Mouse (Mus musculus) midbrain, postnatal 0 days (tissue): Measurements from ENCODE around the gene Tiparp. TPM values are rescaled to one million over a fixed set of nuclear protein-coding genes. Genes with fewer than 3 reads are reported as not detected.

ENCODE experiments used
- ATAC-seq: fragments of 200-750 bp; cut with Nextera tagmentation; 2 replicates; pipeline ENCODE4 v1.8.0; 2017; ENCODE audit warnings: moderate number of reproducible peaks, mild to moderate bottlenecking, moderate TSS enrichment, moderate library complexity; ENCODE audit not compliant: low FRiP score
- DNase-seq: peaks from one replicate; pipeline ENCODE4 v3.0.0-alpha.2; 2015; ENCODE audit warnings: low spot score
- H3K27ac ChIP-seq: fragments of 300-500 bp; sonication (generic); 2 replicates; pipeline ENCODE4 v1.5.1; 2014; ENCODE audit warnings: low read depth, mild to moderate bottlenecking, low read length, mixed read lengths
- H3K27me3 ChIP-seq: fragments of 300-500 bp; sonication (generic); 2 replicates; pipeline ENCODE4 v1.6.1; 2014; ENCODE audit warnings: low read length, control low read depth, mixed read lengths; ENCODE audit not compliant: insufficient read depth
- H3K36me3 ChIP-seq: fragments of 300-500 bp; sonication (generic); 2 replicates; pipeline ENCODE4 v1.6.1; 2014; ENCODE audit warnings: low read length, control low read depth, mixed read lengths; ENCODE audit not compliant: insufficient read depth
- H3K4me1 ChIP-seq: fragments of 300-500 bp; sonication (generic); 2 replicates; pipeline ENCODE4 v1.6.1; 2014; ENCODE audit warnings: mild to moderate bottlenecking, control low read depth, antibody characterized with exemption, low read length, mixed read lengths; ENCODE audit not compliant: insufficient read depth
- H3K4me2 ChIP-seq: fragments of 300-500 bp; sonication (generic); 2 replicates; pipeline ENCODE4 v1.6.1; 2014; ENCODE audit warnings: low read depth, mild to moderate bottlenecking, low read length, mixed read lengths; ENCODE audit not compliant: poor library complexity, severe bottlenecking
- H3K4me3 ChIP-seq: fragments of 300-500 bp; sonication (generic); 2 replicates; pipeline ENCODE4 v1.5.1; 2014; ENCODE audit warnings: low read depth, mild to moderate bottlenecking, low read length, moderate library complexity
- H3K9ac ChIP-seq: fragments of 300-500 bp; sonication (generic); replicated peaks from 2 replicates; pipeline ENCODE4 v1.6.1; 2014; ENCODE audit warnings: mild to moderate bottlenecking, low read length, moderate library complexity, mixed read lengths; ENCODE audit not compliant: poor library complexity, severe bottlenecking
- H3K9me3 ChIP-seq: fragments of 300-500 bp; sonication (generic); 2 replicates; pipeline ENCODE4 v1.6.1; 2016; ENCODE audit warnings: low read length, control low read depth
- CTCF ChIP-seq: IDR thresholded peaks from 2 replicates; pipeline ENCODE4 v1.5.1; 2016; ENCODE audit warnings: antibody characterized with exemption, mild to moderate bottlenecking
- WGBS: fragments of 180-500 bp; shearing (Covaris S2); extraction: QIAGEN DNeasy Blood & Tissue Kit; methylation state at CpG from one replicate; pipeline ENCODE4 v1.1.7; 2014; 5-methylcytosine and 5-hydroxymethylcytosine counted together
- polyA plus RNA-seq: library from polyadenylated mRNA; unstranded; fragments of >200 nt; fragmentation: Nextera tagmentation; extraction: Ambion mirVana; gene quantifications from 2 replicates; pipeline ENCODE4 v1.2.1, GENCODE M21; 2015
- total RNA-seq: library from RNA; depleted of rRNA; stranded (reverse); fragments of >200 nt; gene quantifications from 2 replicates; pipeline ENCODE4 v1.2.3, GENCODE M21; 2014

Tiparp gene
- total and polyA plus RNA-seq, 2 experiments from 2014 or later: 15.3 to 15.8 TPM

DNA sequence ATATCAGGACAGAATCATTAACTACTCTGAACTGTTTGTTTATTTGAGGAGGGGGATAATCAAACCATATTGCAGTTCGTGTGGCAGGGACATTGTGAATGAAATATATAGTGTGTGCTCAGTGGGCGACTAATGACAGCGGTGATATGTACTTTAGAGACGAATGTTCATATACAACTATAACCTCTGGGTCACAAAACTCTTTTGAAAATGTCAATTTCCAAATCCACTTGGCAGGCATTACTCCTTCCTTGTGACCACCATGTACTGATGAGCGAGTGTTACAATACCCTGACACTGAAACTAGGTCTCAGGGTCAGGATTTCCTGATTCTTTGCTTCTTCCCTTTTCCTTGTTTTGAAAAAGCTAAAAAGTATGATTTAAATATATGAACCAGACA is 22.9 kb downstream of the Tiparp start:
- no peak for TF ChIP-seq CTCF
- 62% methylated on average over 5 of the region's 5 CpGs for WGBS
- no peaks in the 10 kb centered on the region for H3K27me3 ChIP-seq
- peaks cover 3% of the 10 kb centered on the region for H3K36me3 ChIP-seq
- ATAC-seq: no peak
- no peak overlapping the region for H3K27ac ChIP-seq
- no peak overlapping the region for H3K4me2 ChIP-seq
- no peak for DNase-seq
- no peaks in the 10 kb centered on the region for H3K9me3 ChIP-seq
- no peak overlapping the region for H3K4me3 ChIP-seq
- H3K9ac ChIP-seq: no peak overlapping the region
- no peaks in the 10 kb centered on the region for H3K4me1 ChIP-seq

DNA sequence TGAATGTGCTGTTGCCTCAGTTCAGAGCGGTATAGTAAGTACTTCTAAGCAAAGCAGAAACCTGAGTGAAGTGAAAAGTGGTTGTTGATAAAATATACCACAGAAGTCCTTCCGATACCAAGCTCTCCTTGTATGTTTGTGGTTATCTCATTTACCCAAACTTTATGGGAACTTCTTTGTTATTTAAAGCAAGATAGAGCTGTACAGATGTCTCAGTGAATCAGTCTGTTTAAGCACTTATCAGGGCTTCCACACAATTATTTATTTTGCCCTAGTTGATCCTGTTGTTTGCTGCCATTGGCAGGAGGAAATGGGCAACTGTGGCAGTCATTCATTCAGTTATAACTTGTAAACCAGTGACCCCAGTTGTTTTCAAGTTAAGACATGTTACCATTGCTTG is 26.4 kb downstream of the Tiparp start:
- TF ChIP-seq CTCF: no peak
- H3K4me1 ChIP-seq: no peaks in the 10 kb centered on the region
- H3K27ac ChIP-seq: no peak overlapping the region
- no peak overlapping the region for H3K4me2 ChIP-seq
- H3K4me3 ChIP-seq: no peak overlapping the region
- WGBS: 94% methylated on average over 2 of the region's 2 CpGs
- H3K9me3 ChIP-seq: no peaks in the 10 kb centered on the region
- H3K36me3 ChIP-seq: peaks cover 3% of the 10 kb centered on the region
- ATAC-seq (no peak), DNase-seq (no peak)
- H3K27me3 ChIP-seq: no peaks in the 10 kb centered on the region
- no peak overlapping the region for H3K9ac ChIP-seq

DNA sequence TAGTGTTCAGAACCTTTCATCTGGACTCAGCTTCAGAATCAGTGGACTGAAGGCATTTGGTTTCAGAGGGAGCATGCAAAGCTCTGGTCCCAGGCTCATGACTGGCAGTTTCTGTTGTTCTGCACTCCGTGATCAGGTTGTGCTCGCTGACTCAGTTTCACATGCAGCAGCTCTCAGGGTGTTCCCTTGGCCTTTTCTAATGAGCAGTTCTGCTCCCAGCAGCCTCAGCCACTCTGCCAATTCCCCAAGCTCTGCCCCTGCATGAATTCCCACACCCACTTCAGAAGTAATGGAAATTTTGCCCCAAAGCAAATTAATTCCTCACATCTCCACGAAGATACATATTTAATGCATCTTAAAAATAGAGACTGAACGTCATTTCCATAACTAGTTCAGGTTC is 30.5 kb downstream of the Tiparp start:
- no peak for ATAC-seq
- Histone ChIP-seq H3K36me3 (peaks cover 3% of the 10 kb centered on the region; the same call in 1 of the 2 replicates), H3K4me2 (no peak overlapping the region), H3K4me3 (no peak overlapping the region), H3K9ac (no peak overlapping the region), H3K27ac (no peak overlapping the region), H3K4me1 (no peaks in the 10 kb centered on the region), H3K27me3 (no peaks in the 10 kb centered on the region), H3K9me3 (no peaks in the 10 kb centered on the region)
- no peak for TF ChIP-seq CTCF
- DNase-seq: no peak
- 37% methylated on average over 4 of the region's 4 CpGs for WGBS

DNA sequence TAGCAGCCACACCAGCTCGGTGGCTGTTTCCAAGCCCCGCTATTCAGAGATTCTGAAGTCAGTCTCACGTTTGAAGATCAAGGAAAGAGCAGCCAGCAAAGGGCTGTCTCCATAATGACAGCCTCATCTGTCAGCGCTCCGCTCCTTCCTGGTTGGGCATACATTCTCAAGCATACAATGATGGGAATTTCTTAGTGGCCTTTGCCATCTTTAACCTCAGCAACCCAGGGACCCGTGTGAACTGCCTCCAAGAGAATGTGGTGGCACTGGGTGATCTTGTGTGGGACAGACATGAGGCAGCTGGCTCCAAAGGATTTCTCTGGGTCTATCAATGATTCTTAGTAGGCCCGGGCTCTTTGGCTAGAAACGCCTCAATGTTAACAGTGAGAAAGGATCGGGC is 34.0 kb downstream of the Tiparp start:
- 77% methylated on average over 9 of the region's 9 CpGs for WGBS
- no peak for ATAC-seq
- 0 out of 2 replicates have a peak, but pooled peaks cover 3% of the 10 kb centered on the region for H3K4me1 ChIP-seq

DNA sequence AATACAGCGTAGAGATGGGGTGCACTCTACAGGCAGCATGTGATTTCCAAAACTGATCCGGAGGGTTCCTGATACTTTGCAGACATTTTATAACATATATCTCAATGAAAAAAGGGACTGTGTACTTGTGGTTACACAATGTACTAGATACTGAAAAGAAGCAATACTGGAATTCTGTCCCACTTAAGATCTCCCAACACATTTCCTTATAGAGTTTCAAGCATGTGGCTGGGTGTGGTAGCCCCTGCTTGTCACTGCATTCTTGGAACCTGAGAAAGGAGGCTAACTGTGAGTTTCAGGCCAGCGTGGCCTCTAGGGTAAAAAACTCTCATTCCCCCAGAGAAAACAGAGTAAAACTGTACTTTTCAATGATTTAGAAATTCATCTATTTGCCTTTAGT is 34.5 kb downstream of the Tiparp start:
- ATAC-seq: no peak
- Histone ChIP-seq H3K9me3 (no peaks in the 10 kb centered on the region), H3K27me3 (no peaks in the 10 kb centered on the region), H3K27ac (no peak overlapping the region), H3K36me3 (no peaks in the 10 kb centered on the region), H3K4me1 (0 out of 2 replicates have a peak, but pooled peaks cover 3% of the 10 kb centered on the region), H3K9ac (no peak overlapping the region), H3K4me2 (no peak overlapping the region), H3K4me3 (no peak overlapping the region)
- no peak for TF ChIP-seq CTCF
- 96% methylated on average over 3 of the region's 3 CpGs for WGBS
- DNase-seq: no peak

More for the DNA sequence above, 34.0 kb downstream of the Tiparp start:
- Histone ChIP-seq H3K27me3 (no peaks in the 10 kb centered on the region), H3K4me3 (no peak overlapping the region), H3K27ac (no peak overlapping the region), H3K36me3 (no peaks in the 10 kb centered on the region), H3K9me3 (no peaks in the 10 kb centered on the region), H3K9ac (no peak overlapping the region), H3K4me2 (no peak overlapping the region)
- no peak for TF ChIP-seq CTCF
- DNase-seq: no peak

DNA sequence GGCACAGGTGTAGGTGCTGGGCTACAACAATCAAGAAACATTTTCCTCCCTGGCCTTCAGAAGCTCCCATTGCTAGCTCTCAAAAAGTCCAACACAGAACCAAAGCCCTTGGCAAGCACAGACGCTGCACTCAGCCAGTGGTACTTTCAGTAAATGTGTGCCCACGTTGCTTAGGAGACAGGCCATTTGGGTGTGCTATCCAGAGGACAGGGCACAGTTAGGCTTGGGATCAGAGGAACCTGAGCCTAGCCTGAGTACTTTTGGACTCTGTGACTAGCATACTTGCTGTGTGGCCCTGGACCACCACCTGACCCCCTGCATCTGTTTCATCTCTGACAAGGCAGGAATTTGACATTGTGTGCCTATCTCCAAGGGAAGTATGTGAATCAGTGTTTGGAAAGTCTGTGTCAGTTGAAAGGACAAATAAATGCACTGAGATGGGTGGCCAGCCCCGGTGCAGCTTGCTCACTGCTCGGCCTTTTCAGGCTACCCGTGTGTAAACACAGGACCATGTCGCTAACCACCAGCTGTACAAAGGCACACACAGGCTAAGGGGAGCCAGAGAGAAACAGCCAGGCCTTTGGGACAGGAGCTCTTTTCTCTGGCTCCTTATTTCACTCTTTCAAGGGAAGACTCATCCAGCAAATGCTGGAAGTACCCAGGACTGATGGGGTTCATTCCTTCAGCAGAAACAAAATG is 35.9 kb downstream of the Tiparp start:
- Histone ChIP-seq H3K4me2 (no peak overlapping the region), H3K27ac (no peak overlapping the region), H3K36me3 (no peaks in the 10 kb centered on the region), H3K27me3 (no peaks in the 10 kb centered on the region), H3K4me3 (no peak overlapping the region), H3K4me1 (0 out of 2 replicates have a peak, but pooled peaks cover 3% of the 10 kb centered on the region), H3K9ac (no peak overlapping the region), H3K9me3 (no peaks in the 10 kb centered on the region)
- WGBS: 46% methylated on average over 6 of the region's 6 CpGs
- DNase-seq: peak; percentile 45
- ATAC-seq: peak; percentile 44; the same call in 1 of the 2 replicates
- TF ChIP-seq CTCF: no peak
